Mouse (Mus musculus) retina, postnatal 1 day (tissue): Measurements from ENCODE around the gene Olfr458.
"Not testable (repeated sequence)": the region's sequence is repeated elsewhere in the genome, so short reads cannot be mapped to it uniquely, and the experiment has no call there.

Experiments
- DNase-seq: peaks from one replicate; pipeline ENCODE4 v3.0.0-alpha.2; 2012

The Olfr458 gene

GRCm38 (mm10) chr6:42465096-42465495 is at the start of gene Olfr458:
TSS of gene Olfr458 (minus strand) at chr6:42465196.
- no peak for DNase-seq

DNA sequence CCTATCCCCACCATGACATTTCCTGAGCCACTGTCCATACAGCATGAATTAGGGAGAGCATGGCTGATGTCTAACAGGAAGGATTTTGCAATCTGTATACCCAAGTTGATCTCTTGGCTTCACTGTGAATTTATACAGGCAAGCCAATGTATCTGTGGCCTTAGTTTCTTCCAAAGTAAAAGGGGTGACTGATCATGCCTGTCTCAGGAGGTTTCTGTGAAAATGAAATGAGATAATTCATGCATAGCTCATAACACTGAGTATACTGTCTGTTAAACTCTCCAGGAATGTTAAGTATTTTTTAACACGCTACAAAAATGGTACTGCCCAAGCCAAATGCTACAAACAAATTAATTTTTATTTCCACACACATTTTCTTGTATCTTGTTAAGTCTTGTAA is 48.5 kb upstream of the Olfr458 start:
- DNase-seq: no peak

- DNase-seq: no peak
Observed at GRCm38 (mm10) chr6:42509311-42509710, 44.3 kb upstream of the Olfr458 start.

- no peak for DNase-seq
Observed at GRCm38 (mm10) chr6:42503478-42503877, 38.5 kb upstream of the Olfr458 start.

- DNase-seq: no peak
Observed at GRCm38 (mm10) chr6:42489731-42490130, 24.7 kb upstream of the Olfr458 start.

DNA sequence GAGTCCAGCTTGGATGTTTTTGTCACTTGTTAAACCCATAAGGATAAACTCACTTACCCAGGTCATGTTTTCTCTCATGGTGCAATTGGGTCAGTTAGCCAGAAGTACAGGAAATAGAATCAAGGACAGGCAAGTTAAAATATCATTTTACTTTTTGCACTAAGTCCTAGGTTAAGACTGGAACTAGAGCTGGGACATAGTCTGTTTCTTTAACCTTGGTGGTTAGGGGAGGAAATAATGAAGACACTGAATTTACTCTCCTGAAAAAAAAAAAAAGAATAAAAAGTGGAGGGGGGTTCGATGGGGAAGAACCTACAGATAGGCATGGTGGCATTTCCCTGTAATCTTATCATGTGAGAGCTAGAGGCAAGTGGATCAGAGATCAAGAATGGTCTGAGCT is 22.1 kb upstream of the Olfr458 start, which contains the start of gene Olfr456:
Gene Olfr456, minus strand, starts transcription at position 101 of the 400 bp plus-strand sequence.
- DNase-seq: no peak

GRCm38 (mm10) chr6:42484633-42485032 is 19.6 kb upstream of the Olfr458 start:
- no peak for DNase-seq

DNA sequence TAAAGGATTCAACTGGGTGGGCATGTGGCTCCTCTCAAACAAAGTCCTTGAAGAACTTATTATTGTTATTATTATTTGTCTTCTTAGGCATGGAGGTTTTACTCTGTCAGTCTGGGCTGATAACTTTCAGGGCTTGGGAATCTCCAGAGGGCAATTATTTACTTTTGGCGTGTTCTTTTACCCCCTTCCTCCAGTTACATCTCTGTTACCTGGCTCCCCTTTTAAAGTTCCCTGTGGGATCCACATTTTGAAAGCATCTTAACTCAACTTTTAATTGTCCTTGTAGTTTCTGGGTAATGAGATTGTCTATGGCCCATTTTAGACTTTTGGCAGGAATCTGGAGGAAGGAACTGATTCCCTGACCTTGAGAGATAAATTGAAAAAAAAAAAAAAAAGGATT is 11.2 kb upstream of the Olfr458 start, which contains the start of gene Olfr457:
Gene Olfr457, minus strand, starts transcription at position 101 of the 400 bp plus-strand sequence.
- DNase-seq: no peak

DNA sequence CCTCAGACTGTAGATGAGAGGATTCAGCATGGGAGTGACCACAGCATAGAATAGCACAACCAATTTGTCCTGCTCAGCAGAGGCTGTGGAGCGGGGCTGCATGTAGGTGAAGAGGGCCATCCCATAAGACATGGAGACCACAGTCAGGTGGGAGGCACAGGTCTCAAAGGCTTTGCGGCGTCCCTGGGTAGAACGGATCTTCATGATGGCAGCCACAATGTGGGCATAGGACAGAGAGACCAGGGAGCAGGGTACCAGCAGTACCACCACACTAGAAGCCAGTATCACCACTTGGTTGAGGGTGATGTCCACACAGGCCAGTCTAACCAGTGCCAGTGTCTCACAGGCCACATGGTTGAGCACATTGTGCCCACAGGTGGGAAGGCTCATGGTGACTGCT is 6.3 kb upstream of the Olfr458 start:
- DNase-seq: not testable (repeated sequence)

- DNase-seq: no peak
Observed at GRCm38 (mm10) chr6:42470542-42470941, 5.5 kb upstream of the Olfr458 start.

DNA sequence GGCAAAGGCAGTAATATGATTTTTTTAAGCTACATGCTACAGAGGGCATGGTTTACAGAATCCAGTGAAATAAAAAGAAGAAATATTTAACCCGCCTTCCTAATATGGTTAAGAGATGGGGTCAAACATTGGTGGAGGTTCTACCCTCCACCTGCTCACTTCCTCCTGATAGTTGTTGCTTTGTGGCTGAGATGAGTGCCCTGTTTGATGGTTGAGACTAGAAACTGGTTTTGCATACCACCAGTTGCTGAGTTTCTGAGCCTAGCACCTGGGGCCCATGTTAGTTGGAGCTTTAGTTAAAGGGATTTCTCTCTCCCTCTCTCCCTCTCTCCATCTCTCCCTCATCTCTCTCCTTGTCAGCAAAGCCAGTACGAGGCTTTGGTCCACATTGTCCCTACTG is 17.6 kb downstream of the Olfr458 start:
- DNase-seq: no peak

DNA sequence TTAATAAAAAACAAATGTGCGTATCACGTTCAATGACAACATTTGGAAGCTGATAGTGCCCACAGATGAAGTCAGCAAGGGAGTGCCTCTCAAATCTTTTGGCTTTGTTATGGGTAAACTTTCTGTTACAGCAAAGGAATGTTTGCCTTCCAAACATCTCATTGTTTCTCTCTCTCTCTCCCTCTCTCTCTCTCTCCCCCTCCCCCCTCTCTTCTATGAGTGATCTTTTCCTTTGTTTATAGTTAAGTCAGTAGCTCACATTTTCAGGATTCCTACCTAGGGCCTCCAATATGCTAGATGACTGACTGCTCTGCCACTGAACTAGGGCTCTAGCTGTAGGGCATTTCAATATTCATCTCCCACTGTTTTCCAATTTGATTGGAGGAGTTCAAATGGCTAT is 20.5 kb downstream of the Olfr458 start:
- DNase-seq: no peak

- DNase-seq: no peak
Observed at GRCm38 (mm10) chr6:42441395-42441794, 23.6 kb downstream of the Olfr458 start.

DNA sequence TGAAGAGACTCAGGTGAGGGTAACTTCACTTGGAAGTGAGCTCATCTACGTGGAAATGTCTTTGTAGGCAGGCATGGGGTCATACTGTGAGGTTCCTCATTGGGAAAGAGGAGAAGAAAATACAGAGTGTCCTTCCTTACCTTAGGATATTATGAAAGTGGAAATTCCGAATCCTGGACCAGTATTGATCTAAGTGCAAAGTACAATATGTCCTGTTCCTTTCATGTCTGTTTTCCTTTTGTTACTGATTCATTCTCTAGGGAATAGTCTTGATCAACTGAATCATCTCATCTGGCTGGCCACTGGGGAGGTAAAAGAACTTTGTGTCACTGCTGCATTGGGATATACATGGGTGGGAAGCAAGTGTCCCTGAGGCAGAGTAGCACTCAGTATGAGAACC is 29.5 kb downstream of the Olfr458 start:
- DNase-seq: no peak

- DNase-seq: no peak
Observed at GRCm38 (mm10) chr6:42434446-42434845, 30.6 kb downstream of the Olfr458 start, which contains the start of gene Tas2r126. TSS of gene Tas2r126 (plus strand) at chr6:42434535.

DNA sequence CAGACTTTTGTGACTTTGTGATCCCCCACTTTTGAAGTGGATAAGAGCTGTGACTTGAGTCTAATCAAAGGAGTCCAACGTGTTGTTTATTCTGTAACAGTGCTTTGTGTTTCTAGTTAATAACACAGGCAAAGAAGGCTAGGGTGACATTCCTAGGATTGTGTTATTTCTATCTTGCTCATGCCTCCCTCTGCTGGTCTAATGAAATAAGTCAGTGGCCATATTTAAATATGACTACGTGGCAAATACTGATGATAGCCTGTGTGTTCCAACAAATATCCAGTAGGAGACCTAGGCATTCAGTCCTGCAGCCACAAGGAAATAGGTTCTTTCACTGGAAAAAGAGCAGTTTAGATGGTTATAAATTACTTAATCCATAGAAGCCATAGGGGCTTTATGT is 31.4 kb downstream of the Olfr458 start:
- no peak for DNase-seq

- no peak for DNase-seq
Observed at GRCm38 (mm10) chr6:42426337-42426736, 38.7 kb downstream of the Olfr458 start.

DNA sequence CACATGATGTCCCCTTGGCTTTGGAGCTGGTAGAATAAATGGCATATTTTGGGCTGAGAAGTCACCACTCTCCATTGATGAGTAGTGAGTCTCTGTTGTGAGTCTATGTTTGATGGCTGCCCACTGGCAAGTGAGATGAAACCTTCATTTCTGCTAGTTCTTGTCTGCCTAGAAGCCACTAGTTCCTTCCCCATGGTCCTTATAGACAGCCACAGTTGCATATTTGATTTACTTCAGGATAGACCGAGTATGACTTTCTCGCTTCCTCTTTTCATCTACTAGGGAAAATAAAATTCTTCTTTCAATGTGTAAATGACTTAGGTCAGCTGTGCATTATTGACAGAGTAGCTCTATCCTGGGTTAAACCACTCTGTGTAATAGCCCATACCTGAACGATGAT is 40.5 kb downstream of the Olfr458 start:
- no peak for DNase-seq

GRCm38 (mm10) chr6:42421439-42421838 is 43.6 kb downstream of the Olfr458 start:
- no peak for DNase-seq

DNA sequence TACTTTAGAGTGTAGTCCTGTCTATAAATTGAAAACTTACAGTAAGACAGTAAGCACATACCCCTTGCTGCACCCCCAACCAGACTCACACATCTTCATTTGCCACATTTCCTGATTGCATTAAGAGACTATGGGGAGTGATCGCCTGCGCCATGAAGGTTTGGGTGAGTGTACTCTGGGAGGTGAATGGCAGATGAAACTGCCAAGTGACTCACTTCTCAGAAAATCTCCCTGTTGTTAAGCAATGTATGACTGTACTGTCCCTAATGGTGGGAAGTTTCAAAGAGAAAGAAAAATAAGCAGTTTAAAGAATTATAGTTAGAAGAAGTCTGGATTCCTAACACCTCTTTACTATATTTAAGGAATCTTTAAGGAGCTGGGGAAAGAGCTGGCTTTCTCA is 45.6 kb downstream of the Olfr458 start:
- no peak for DNase-seq
